Mouse (Mus musculus): Measurements from ENCODE around the gene Aanat. TPM values are rescaled to one million over a fixed set of nuclear protein-coding genes. Genes with fewer than 3 reads are reported as not detected.
A peak's percentile ranks its signal among the peaks of the same experiment; 100 is the strongest.

The Aanat gene
- total and polyA plus RNA-seq, 2 experiments from 2014 or later = 0.82 to 0.94 TPM

GRCm38 (mm10) chr11:116624131-116624832 lies 38.0 kb downstream of the Aanat start:
- Histone ChIP-seq H3K27ac (ENCODE audit: low read depth, low read length) (no peak overlapping the region), H3K9me3 (ENCODE audit: low read length) (no peaks in the 10 kb centered on the region), H3K4me3 (ENCODE audit: low read depth, low read length) (peak overlapping the region; percentile 42), H3K9ac (replicated peaks; ENCODE audit: low read length, poor library complexity, severe bottlenecking) (peak overlapping the region; percentile 54; the same call in 1 of the 2 replicates), H3K4me1 (ENCODE audit: insufficient read depth, low read length) (no peaks in the 10 kb centered on the region), H3K36me3 (ENCODE audit: insufficient read depth, low read length) (no peaks in the 10 kb centered on the region), H3K4me2 (ENCODE audit: low read depth, low read length, poor library complexity, severe bottlenecking) (peak overlapping the region; percentile 69), H3K27me3 (ENCODE audit: insufficient read depth, low read length) (0 out of 2 replicates have a peak, but pooled peaks cover 16% of the 10 kb centered on the region)
- DNase-seq (ENCODE audit: low spot score) (peak; percentile 40), ATAC-seq (ENCODE audit: low FRiP score) (0 out of 2 replicates have a peak, but pooled peaks have one; percentile 4)
- 18% methylated on average over 29 of the region's 42 CpGs for WGBS
- no peak for TF ChIP-seq CTCF (IDR thresholded peaks at IDR 0.05)

DNA sequence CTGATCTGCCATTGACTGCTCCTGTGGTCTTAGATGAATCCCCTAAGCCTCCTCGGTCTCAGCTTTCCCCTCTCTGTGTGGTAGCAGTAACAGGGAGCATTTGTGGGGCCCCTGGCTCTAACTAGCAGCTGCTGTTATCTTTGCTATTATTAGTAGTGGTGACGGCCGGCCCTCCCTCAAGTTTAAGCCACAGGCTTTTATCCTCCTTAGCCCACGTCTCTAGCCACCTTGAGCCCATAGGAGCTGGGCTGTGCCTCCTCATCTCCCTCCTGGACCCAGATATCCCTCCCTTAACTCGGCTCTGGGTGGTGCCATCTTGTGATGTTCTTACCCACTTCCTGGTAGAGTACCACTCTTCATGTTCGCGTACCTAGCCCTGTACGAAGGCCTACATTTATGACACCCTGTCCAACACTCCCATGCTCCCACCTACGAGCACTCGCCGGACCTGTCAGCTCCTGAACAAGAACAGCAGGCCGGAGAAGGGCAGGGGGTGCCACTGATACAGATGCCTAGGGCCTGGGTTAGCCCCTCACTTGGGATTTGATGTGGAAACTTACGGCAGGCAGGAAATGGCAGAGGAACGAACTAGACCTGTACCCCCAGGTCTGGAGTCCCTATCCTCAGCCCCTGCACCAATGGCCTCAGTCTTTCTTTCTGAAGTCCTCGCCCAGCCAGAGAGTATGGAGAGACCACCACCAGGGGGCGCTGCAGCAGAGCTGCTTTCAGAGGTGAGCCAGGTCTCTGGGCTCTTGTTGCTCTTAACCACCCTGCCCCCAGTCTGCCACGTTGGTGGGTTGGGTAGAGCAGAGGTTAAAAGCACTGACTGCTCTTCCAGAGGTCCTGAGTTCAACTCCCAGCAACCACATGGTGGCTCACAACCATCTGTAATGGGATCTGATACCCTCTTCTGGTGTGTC lies 39.1 kb downstream of the Aanat start:
- 0 out of 2 replicates have a peak, but pooled peaks cover 16% of the 10 kb centered on the region for H3K27me3 ChIP-seq (ENCODE audit: insufficient read depth, low read length)
- H3K36me3 ChIP-seq (ENCODE audit: insufficient read depth, low read length) = no peaks in the 10 kb centered on the region
- peak; percentile 67 for TF ChIP-seq CTCF (IDR thresholded peaks at IDR 0.05)
- no peak overlapping the region for H3K9ac ChIP-seq (replicated peaks; ENCODE audit: low read length, poor library complexity, severe bottlenecking)
- H3K9me3 ChIP-seq (ENCODE audit: low read length) = no peaks in the 10 kb centered on the region
- no peak overlapping the region for H3K27ac ChIP-seq (ENCODE audit: low read depth, low read length)
- H3K4me3 ChIP-seq (ENCODE audit: low read depth, low read length) = no peak overlapping the region
- DNase-seq (ENCODE audit: low spot score) (no peak), ATAC-seq (ENCODE audit: low FRiP score) (no peak)
- 74% methylated on average over 17 of the region's 17 CpGs for WGBS
- H3K4me2 ChIP-seq (ENCODE audit: low read depth, low read length, poor library complexity, severe bottlenecking) = no peak overlapping the region
- no peaks in the 10 kb centered on the region for H3K4me1 ChIP-seq (ENCODE audit: insufficient read depth, low read length)

DNA sequence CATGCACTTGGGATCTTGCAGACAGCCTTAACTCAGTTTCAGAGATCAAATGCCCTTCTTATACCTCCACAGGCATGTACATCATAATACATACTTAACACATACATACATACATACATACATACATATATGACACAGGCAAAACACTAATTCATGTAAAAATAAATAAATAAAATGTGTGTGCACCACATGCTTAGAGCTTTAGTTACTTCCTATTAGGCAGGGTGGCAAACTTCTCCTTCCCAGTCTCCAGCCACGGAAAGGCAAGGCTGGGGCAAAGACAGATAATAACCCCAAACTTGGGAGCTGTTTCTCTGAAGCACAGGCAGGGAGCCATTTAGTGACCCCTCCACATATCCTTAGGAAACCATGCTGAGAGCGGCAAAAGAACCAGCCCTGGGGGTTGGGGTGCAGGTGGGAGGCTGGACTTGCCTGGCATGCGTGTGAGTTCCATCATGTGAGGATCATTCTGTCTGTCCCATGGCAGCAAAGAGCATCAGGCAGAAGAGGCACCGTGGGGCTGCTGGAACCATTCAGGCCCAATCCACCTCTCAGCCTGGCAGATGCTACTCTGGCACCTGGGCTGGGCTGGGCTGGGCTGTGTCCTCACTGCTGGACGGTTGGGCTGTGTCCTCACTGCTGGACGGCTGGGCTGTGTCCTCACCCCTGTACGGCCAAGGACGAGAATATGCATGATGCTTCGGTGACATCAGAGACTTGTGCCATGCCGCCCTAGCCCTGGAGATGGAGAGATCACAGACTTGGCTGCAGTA lies 40.3 kb downstream of the Aanat start, which contains the start of gene Rhbdf2:
TSS of gene Rhbdf2 (minus strand) at position 721 of the 773 bp plus-strand sequence.
- DNase-seq (ENCODE audit: low spot score) (no peak), ATAC-seq (ENCODE audit: low FRiP score) (no peak)
- H3K9ac ChIP-seq (replicated peaks; ENCODE audit: low read length, poor library complexity, severe bottlenecking) = no peak within 1 kb of the TSS
- TF ChIP-seq CTCF (IDR thresholded peaks at IDR 0.05) = no peak
- H3K4me2 ChIP-seq (ENCODE audit: low read depth, low read length, poor library complexity, severe bottlenecking) = no peak within 1 kb of the TSS
- 0 out of 2 replicates have a peak, but pooled peaks cover 16% of the 10 kb centered on the region for H3K27me3 ChIP-seq (ENCODE audit: insufficient read depth, low read length)
- 77% methylated on average over 10 of the region's 10 CpGs for WGBS
- H3K4me1 ChIP-seq (ENCODE audit: insufficient read depth, low read length) = no peaks in the 10 kb centered on the region
- no peak within 1 kb of the TSS for H3K27ac ChIP-seq (ENCODE audit: low read depth, low read length)
- H3K9me3 ChIP-seq (ENCODE audit: low read length) = no peaks in the 10 kb centered on the region
- no peaks in the 10 kb centered on the region for H3K36me3 ChIP-seq (ENCODE audit: insufficient read depth, low read length)
- no peak within 1 kb of the TSS for H3K4me3 ChIP-seq (ENCODE audit: low read depth, low read length)

- ATAC-seq (ENCODE audit: low FRiP score) = no peak
- Histone ChIP-seq H3K27ac (ENCODE audit: low read depth, low read length) (no peak overlapping the region), H3K4me3 (ENCODE audit: low read depth, low read length) (no peak overlapping the region), H3K27me3 (ENCODE audit: insufficient read depth, low read length) (0 out of 2 replicates have a peak, but pooled peaks cover 16% of the 10 kb centered on the region), H3K9ac (replicated peaks; ENCODE audit: low read length, poor library complexity, severe bottlenecking) (no peak overlapping the region), H3K4me1 (ENCODE audit: insufficient read depth, low read length) (no peaks in the 10 kb centered on the region), H3K4me2 (ENCODE audit: low read depth, low read length, poor library complexity, severe bottlenecking) (no peak overlapping the region), H3K9me3 (ENCODE audit: low read length) (no peaks in the 10 kb centered on the region), H3K36me3 (ENCODE audit: insufficient read depth, low read length) (no peaks in the 10 kb centered on the region)
- 42% methylated on average over 10 of the region's 10 CpGs for WGBS
- TF ChIP-seq CTCF (IDR thresholded peaks at IDR 0.05) = peak; percentile 51
- peak; percentile 31 for DNase-seq (ENCODE audit: low spot score)
Observed at GRCm38 (mm10) chr11:116627072-116628020, 41.1 kb downstream of the Aanat start.

DNA sequence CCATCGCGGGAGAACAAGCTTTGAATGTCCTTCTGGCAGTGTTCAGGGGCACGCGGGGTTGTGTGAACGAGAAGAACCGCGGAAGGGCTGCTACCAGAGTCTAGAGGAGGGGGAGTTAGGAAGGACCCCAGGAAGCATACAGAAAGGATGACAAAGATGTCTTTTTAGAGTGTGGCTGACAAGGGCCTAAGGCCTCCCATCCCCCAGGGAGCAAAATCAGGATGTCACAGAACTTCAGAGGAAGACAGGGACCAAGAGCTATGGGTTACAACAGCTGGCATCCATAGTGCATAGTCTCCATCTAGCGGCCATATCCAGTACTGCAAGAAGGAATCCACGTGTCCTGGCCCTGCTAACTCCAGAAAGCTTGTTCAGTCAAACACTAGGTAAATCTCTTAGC lies 42.5 kb downstream of the Aanat start:
- H3K4me2 ChIP-seq (ENCODE audit: low read depth, low read length, poor library complexity, severe bottlenecking) = no peak overlapping the region
- H3K4me1 ChIP-seq (ENCODE audit: insufficient read depth, low read length) = no peaks in the 10 kb centered on the region
- no peaks in the 10 kb centered on the region for H3K36me3 ChIP-seq (ENCODE audit: insufficient read depth, low read length)
- DNase-seq (ENCODE audit: low spot score) (peak; percentile 94), ATAC-seq (ENCODE audit: low FRiP score) (peak; percentile 41)
- no peak overlapping the region for H3K27ac ChIP-seq (ENCODE audit: low read depth, low read length)
- no peak overlapping the region for H3K4me3 ChIP-seq (ENCODE audit: low read depth, low read length)
- H3K9ac ChIP-seq (replicated peaks; ENCODE audit: low read length, poor library complexity, severe bottlenecking) = no peak overlapping the region
- H3K27me3 ChIP-seq (ENCODE audit: insufficient read depth, low read length) = 0 out of 2 replicates have a peak, but pooled peaks cover 16% of the 10 kb centered on the region
- peak; percentile 99 for TF ChIP-seq CTCF (IDR thresholded peaks at IDR 0.05)
- 56% methylated on average over 9 of the region's 9 CpGs for WGBS
- no peaks in the 10 kb centered on the region for H3K9me3 ChIP-seq (ENCODE audit: low read length)

Measured in midbrain, postnatal 0 days (tissue).